Mouse (Mus musculus): ENCODE measurements at regions not wholly inside any gene's neighbourhood (a gene's known extent, or its start where the extent isn't known, plus 50 kb on each side); places are given as distances from the start of the nearest gene placed in this dataset.
"Not testable (repeated sequence)": the region's sequence is repeated elsewhere in the genome, so short reads cannot be mapped to it uniquely, and the experiment has no call there.

- WGBS (ENCODE audit: insufficient replicate concordance) = no CpG with 5 or more reads among the region's 3 CpGs
- ATAC-seq, DNase-seq: not testable (repeated sequence)
These were observed 760.4 kb upstream of the Olfr1507 start for GRCm38 (mm10) chr14:53255962-53256361.

GRCm38 (mm10) chr14:53253470-53253869 is 757.9 kb upstream of the Olfr1507 start:
- H3K9ac ChIP-seq (replicated peaks); H3K27me3 ChIP-seq (ENCODE audit: insufficient read depth, low read length); H3K4me2 ChIP-seq (ENCODE audit: low read depth, low read length); H3K4me1 ChIP-seq (ENCODE audit: insufficient read depth); ATAC-seq; H3K27ac ChIP-seq (ENCODE audit: low read depth); H3K36me3 ChIP-seq (replicated peaks; ENCODE audit: insufficient read depth, low read length); DNase-seq; H3K4me3 ChIP-seq (ENCODE audit: low read depth, low read length); H3K9me3 ChIP-seq (ENCODE audit: low read length): not testable (repeated sequence)

More at GRCm38 (mm10) chr14:53255962-53256361, 760.4 kb upstream of the Olfr1507 start:
- H3K27ac ChIP-seq (ENCODE audit: low read depth); H3K4me1 ChIP-seq (ENCODE audit: insufficient read depth); H3K36me3 ChIP-seq (replicated peaks; ENCODE audit: insufficient read depth, low read length); H3K4me3 ChIP-seq (ENCODE audit: low read depth, low read length); H3K9ac ChIP-seq (replicated peaks); H3K27me3 ChIP-seq (ENCODE audit: insufficient read depth, low read length); H3K4me2 ChIP-seq (ENCODE audit: low read depth, low read length); H3K9me3 ChIP-seq (ENCODE audit: low read length): not testable (repeated sequence)
- peak; percentile 17; the same call in 1 of the 2 replicates for TF ChIP-seq CTCF (IDR thresholded peaks at IDR 0.05; ENCODE audit: low read depth)

GRCm38 (mm10) chr14:53231142-53231541 is 735.6 kb upstream of the Olfr1507 start:
- H3K27me3 ChIP-seq (ENCODE audit: insufficient read depth, low read length); H3K4me3 ChIP-seq (ENCODE audit: low read depth, low read length); H3K4me1 ChIP-seq (ENCODE audit: insufficient read depth); DNase-seq; H3K27ac ChIP-seq (ENCODE audit: low read depth); H3K4me2 ChIP-seq (ENCODE audit: low read depth, low read length); H3K9ac ChIP-seq (replicated peaks); H3K36me3 ChIP-seq (replicated peaks; ENCODE audit: insufficient read depth, low read length); ATAC-seq; H3K9me3 ChIP-seq (ENCODE audit: low read length): not testable (repeated sequence)
- WGBS (ENCODE audit: insufficient replicate concordance) = no CpG with 5 or more reads among the region's 6 CpGs

GRCm38 (mm10) chr14:53224789-53225188 is 729.2 kb upstream of the Olfr1507 start:
- not testable (repeated sequence) for H3K4me1 ChIP-seq (ENCODE audit: insufficient read depth); H3K36me3 ChIP-seq (replicated peaks; ENCODE audit: insufficient read depth, low read length); H3K9me3 ChIP-seq (ENCODE audit: low read length); ATAC-seq; H3K27ac ChIP-seq (ENCODE audit: low read depth); DNase-seq; H3K4me3 ChIP-seq (ENCODE audit: low read depth, low read length); H3K4me2 ChIP-seq (ENCODE audit: low read depth, low read length); H3K27me3 ChIP-seq (ENCODE audit: insufficient read depth, low read length); H3K9ac ChIP-seq (replicated peaks)
- no CpG with 5 or more reads among the region's 1 CpGs for WGBS (ENCODE audit: insufficient replicate concordance)

- H3K27ac ChIP-seq (ENCODE audit: low read depth); H3K4me1 ChIP-seq (ENCODE audit: insufficient read depth); H3K27me3 ChIP-seq (ENCODE audit: insufficient read depth, low read length); H3K9ac ChIP-seq (replicated peaks); ATAC-seq; H3K9me3 ChIP-seq (ENCODE audit: low read length); H3K36me3 ChIP-seq (replicated peaks; ENCODE audit: insufficient read depth, low read length); DNase-seq; H3K4me2 ChIP-seq (ENCODE audit: low read depth, low read length); H3K4me3 ChIP-seq (ENCODE audit: low read depth, low read length): not testable (repeated sequence)
- no CpG with 5 or more reads among the region's 3 CpGs for whole genome bisulfite sequencing (ENCODE audit: insufficient replicate concordance)
These were observed 715.0 kb upstream of the Olfr1507 start for GRCm38 (mm10) chr14:53210554-53210953.

- not testable (repeated sequence) for H3K9me3 ChIP-seq (ENCODE audit: low read length); H3K4me3 ChIP-seq (ENCODE audit: low read depth, low read length); H3K4me2 ChIP-seq (ENCODE audit: low read depth, low read length); DNase-seq; ATAC-seq; H3K27ac ChIP-seq (ENCODE audit: low read depth); H3K4me1 ChIP-seq (ENCODE audit: insufficient read depth); H3K36me3 ChIP-seq (replicated peaks; ENCODE audit: insufficient read depth, low read length); H3K27me3 ChIP-seq (ENCODE audit: insufficient read depth, low read length); H3K9ac ChIP-seq (replicated peaks)
These were observed 713.7 kb upstream of the Olfr1507 start for GRCm38 (mm10) chr14:53209258-53209657.

GRCm38 (mm10) chr14:53190931-53191330 is 695.4 kb upstream of the Olfr1507 start:
- not testable (repeated sequence) for H3K4me3 ChIP-seq (ENCODE audit: low read depth, low read length); DNase-seq; H3K27me3 ChIP-seq (ENCODE audit: insufficient read depth, low read length); H3K4me2 ChIP-seq (ENCODE audit: low read depth, low read length); H3K27ac ChIP-seq (ENCODE audit: low read depth); H3K9ac ChIP-seq (replicated peaks); ATAC-seq; H3K9me3 ChIP-seq (ENCODE audit: low read length); H3K36me3 ChIP-seq (replicated peaks; ENCODE audit: insufficient read depth, low read length); H3K4me1 ChIP-seq (ENCODE audit: insufficient read depth)
- whole genome bisulfite sequencing (ENCODE audit: insufficient replicate concordance) = no CpG with 5 or more reads among the region's 3 CpGs

GRCm38 (mm10) chr14:53174099-53174498 is 678.5 kb upstream of the Olfr1507 start:
- not testable (repeated sequence) for H3K4me1 ChIP-seq (ENCODE audit: insufficient read depth); H3K27ac ChIP-seq (ENCODE audit: low read depth); H3K27me3 ChIP-seq (ENCODE audit: insufficient read depth, low read length); H3K9me3 ChIP-seq (ENCODE audit: low read length); H3K4me3 ChIP-seq (ENCODE audit: low read depth, low read length); H3K36me3 ChIP-seq (replicated peaks; ENCODE audit: insufficient read depth, low read length); DNase-seq; H3K4me2 ChIP-seq (ENCODE audit: low read depth, low read length); H3K9ac ChIP-seq (replicated peaks); ATAC-seq

GRCm38 (mm10) chr14:53166327-53166726 is 670.8 kb upstream of the Olfr1507 start:
- H3K27me3 ChIP-seq (ENCODE audit: insufficient read depth, low read length); ATAC-seq; H3K36me3 ChIP-seq (replicated peaks; ENCODE audit: insufficient read depth, low read length); H3K4me2 ChIP-seq (ENCODE audit: low read depth, low read length); H3K27ac ChIP-seq (ENCODE audit: low read depth); DNase-seq; H3K4me1 ChIP-seq (ENCODE audit: insufficient read depth); H3K9me3 ChIP-seq (ENCODE audit: low read length); H3K9ac ChIP-seq (replicated peaks); H3K4me3 ChIP-seq (ENCODE audit: low read depth, low read length): not testable (repeated sequence)
- no CpG with 5 or more reads among the region's 2 CpGs for WGBS (ENCODE audit: insufficient replicate concordance)

- not testable (repeated sequence) for H3K4me2 ChIP-seq (ENCODE audit: low read depth, low read length); H3K36me3 ChIP-seq (replicated peaks; ENCODE audit: insufficient read depth, low read length); H3K27ac ChIP-seq (ENCODE audit: low read depth); H3K4me3 ChIP-seq (ENCODE audit: low read depth, low read length); H3K9me3 ChIP-seq (ENCODE audit: low read length); ATAC-seq; H3K27me3 ChIP-seq (ENCODE audit: insufficient read depth, low read length); DNase-seq; H3K9ac ChIP-seq (replicated peaks); H3K4me1 ChIP-seq (ENCODE audit: insufficient read depth)
- no CpG with 5 or more reads among the region's 2 CpGs for WGBS (ENCODE audit: insufficient replicate concordance)
These were observed 663.5 kb upstream of the Olfr1507 start for GRCm38 (mm10) chr14:53159012-53159411.
